Mouse (Mus musculus) kidney, adult 2 months (tissue): ENCODE results near the gene Plekho2.

Experiments
- CTCF ChIP-seq: fragments of 200-500 bp; conservative IDR thresholded peaks from 2 replicates; pipeline ENCODE4 v1.5.1; 2011; ENCODE audit warnings: low read depth, mild to moderate bottlenecking, control low read depth, low read length, moderate library complexity, mixed read lengths; ENCODE audit not compliant: insufficient read depth, insufficient read length
- POLR2A ChIP-seq: fragments of 200-500 bp; IDR thresholded peaks from one replicate; pipeline ENCODE4 v1.6.1; 2011; ENCODE audit warnings: low read depth, low read length, control low read depth

DNA sequence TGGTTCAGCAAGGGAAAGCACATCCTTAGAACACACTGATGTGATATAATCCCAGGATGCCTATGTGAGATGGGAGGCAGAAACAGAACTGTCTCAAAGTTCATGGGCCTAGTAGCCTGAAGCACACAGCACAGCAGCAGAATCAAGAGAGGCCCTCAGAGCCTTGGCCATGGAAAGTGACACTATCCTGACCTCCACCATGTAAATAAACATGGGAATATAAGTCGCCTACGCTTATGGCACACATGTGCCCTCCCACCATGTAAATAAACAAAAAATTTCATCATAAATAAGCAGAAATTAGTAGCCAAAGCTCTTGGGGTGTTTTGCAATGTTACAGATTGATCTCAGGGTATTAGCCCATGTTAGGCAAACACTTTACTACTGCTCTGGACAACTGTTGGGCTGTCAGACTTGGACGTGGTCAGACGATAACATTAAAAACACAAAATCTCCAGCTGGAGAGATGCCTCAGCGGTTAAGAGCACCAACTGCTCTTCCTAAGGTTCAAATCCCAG lies 32.2 kb upstream of the Plekho2 start:
- TF ChIP-seq CTCF (no peak), POLR2A (no peak)
